Mouse (Mus musculus) bone marrow macrophage, adult 2 months (primary cell): Measurements from ENCODE around the gene Castor1.

ENCODE experiments used
- CTCF ChIP-seq: IDR thresholded peaks from 2 replicates; pipeline ENCODE4 v1.5.1; 2012; ENCODE audit warnings: low read depth, mild to moderate bottlenecking, low read length, moderate library complexity
- POLR2A ChIP-seq: IDR thresholded peaks from 2 replicates; pipeline ENCODE4 v1.6.1; 2012; ENCODE audit warnings: mild to moderate bottlenecking, low read depth, low read length, borderline replicate concordance

GRCm38 (mm10) chr11:4236546-4237067, 18.6 kb downstream of the Castor1 start:
- TF ChIP-seq POLR2A (no peak), CTCF (no peak)
